Mouse (Mus musculus) cerebellum, adult 18-20 months (tissue): ENCODE results near the gene 4930469K13Rik.
"Not testable (repeated sequence)": the region's sequence is repeated elsewhere in the genome, so short reads cannot be mapped to it uniquely, and the experiment has no call there.

Source experiments
- DNase-seq, 2 experiments: peaks; one replicate each; pipeline ENCODE4 v3.0.0; 2021

4930469K13Rik gene

GRCm38 (mm10) chr11:34098422-34098821 is at the start of gene 4930469K13Rik:
4930469K13Rik (minus strand) TSS chr11:34098554.
- no peak for DNase-seq

DNA sequence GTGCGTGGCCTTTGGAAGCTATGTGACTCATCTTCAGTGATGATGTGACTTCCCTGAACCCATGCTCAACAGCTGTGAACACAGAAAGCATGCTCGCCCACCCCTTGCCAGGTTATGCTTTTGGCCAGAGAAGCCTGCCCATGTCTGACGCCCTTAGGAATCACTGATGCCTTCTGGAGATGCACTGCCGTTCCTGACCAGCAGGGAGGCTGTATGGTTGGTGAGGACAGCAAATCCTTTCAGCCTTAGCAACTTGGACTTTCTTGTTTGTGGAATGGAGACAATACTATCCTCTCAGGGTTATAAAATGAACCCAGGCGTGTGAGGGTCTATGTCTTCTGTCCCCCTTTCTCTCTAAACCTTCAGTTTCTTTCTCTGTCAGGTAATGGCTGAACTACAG is 48.6 kb upstream of the 4930469K13Rik start:
- no peak for DNase-seq

- peak; percentile 57 to 67 for DNase-seq
Measured at GRCm38 (mm10) chr11:34144421-34144820, 46.1 kb upstream of the 4930469K13Rik start.

DNA sequence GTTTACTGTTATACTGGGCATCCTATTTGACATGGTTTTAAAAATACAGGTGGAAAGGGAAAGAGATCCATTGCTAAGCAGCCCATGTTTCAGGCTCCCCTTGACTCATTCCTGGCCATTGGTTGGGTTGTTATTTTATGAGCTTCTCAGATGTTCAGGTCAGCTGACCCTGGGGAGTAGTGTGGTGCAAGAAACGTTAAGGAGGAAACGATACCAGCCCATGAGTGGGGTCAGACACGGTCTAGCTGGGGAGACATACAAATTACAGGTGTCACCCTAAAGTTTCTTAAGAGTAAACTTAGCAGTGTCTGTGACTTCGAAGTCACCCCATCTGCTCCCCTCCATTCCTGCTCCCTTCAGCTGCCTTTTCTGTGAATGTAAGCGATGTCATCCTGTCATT is 45.6 kb upstream of the 4930469K13Rik start:
- DNase-seq: no peak

DNA sequence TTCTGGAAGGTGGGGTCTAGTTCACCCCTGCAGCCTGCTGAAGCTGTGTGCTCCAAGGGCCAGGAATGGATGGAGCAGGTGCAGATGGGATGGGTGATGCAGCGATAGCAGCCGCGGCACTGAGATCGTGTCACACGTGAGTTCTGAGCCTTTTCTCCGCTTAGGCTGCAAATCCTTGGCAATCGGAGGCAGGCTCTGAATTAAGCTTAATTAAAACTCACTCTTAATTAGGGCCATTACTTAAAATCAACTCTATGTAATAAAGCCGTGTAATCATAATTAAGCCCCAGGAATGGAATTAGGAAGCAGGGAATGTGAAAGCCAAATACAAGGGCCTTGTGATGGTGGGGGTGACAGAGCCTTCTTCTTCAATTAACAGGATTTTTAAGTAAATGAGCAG is 40.9 kb upstream of the 4930469K13Rik start:
- no peak for DNase-seq

DNA sequence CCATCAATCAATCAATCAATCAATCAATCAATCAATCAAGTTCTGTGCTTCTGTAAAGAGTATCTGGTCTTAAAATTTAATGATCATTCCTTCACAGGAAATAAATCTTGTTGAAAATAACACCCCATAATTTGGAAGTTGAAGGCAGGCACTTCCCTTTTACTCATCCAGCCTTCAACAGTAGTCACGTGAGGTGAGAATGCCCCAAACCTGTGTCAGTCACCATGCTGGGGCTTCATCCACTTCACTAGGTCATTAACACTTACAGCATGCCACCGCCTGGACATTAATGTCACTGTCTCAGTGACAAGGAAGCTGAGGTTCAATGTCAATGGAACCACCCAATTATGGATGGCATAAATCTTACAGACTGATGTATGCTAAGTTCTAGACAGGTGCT is 30.1 kb upstream of the 4930469K13Rik start:
- no peak for DNase-seq

- not testable (repeated sequence) for DNase-seq
Measured at GRCm38 (mm10) chr11:34125727-34126126, 27.4 kb upstream of the 4930469K13Rik start.

- DNase-seq: no peak
Measured at GRCm38 (mm10) chr11:34124852-34125251, 26.5 kb upstream of the 4930469K13Rik start.

GRCm38 (mm10) chr11:34123147-34123546 is 24.8 kb upstream of the 4930469K13Rik start:
- DNase-seq: peak; percentile 10 to 33

DNA sequence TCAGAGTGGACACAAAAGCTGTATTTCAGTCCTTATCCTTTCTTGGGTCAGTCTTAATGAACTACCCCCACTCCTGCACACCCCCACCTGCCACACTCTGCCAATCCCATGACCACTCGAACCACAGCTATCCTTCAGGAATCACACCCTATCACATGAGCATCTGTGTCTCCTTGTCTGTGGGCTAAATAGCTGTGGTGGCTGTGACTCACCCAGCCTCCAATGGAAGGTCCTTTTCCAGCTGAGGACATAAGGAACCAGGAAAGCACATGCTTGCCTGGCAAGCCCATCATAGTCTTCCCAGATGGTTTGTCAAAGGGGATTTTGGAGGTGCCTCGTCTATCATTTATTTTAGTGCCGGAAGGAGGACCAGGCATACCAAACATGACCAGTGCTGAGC is 20.0 kb upstream of the 4930469K13Rik start:
- DNase-seq: no peak

GRCm38 (mm10) chr11:34117581-34117980 is 19.2 kb upstream of the 4930469K13Rik start:
- DNase-seq: no peak

DNA sequence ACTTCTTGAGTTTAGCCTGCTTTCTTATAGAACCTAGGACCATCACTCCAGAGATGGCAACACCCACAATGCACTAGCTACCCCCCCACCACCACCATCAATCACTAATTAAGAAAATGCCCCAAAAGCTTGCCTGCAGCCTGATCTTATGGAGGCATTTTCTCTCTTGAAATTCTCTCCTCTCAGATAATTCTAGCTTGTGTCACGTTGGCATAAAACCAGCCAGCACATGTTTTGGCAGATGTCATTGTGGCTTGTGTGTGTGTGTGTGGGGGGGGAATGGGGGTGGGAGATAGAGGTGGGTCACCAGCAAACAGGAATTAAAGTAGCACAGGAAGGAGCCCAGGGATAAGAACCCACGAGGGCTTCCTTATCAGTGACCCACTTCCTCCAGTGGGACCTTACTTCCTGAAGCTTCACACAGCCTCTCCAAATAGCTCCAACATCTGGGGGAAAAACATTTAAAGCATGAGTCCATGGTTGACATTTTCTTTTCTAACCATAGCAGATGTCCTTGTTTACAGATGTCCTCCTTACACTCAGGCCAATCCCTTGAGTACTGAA is 18.3 kb upstream of the 4930469K13Rik start:
- no peak for DNase-seq

DNA sequence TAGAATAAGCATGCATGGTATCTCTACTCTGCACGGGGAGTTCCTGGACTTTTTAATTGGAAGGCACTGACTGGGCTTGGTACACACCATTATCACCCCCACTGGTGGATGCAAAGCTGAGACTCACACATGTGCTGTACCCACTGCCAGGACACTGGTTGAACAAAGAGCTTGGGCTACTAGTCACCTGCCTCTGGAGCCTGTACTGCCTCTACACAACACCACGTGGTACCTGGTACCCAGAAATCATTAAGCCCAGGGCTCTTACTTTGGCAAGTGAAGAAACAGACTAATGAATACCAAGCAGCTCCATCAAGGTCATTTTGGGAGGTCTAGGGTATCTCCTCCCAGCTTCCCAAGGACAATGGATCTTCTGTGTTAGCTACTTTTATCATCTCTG is 15.4 kb upstream of the 4930469K13Rik start:
- DNase-seq: no peak

GRCm38 (mm10) chr11:34112781-34113380 is 14.5 kb upstream of the 4930469K13Rik start:
- DNase-seq: peak; percentile 1 to 4

- no peak for DNase-seq
Measured at GRCm38 (mm10) chr11:34111940-34112339, 13.6 kb upstream of the 4930469K13Rik start.

DNA sequence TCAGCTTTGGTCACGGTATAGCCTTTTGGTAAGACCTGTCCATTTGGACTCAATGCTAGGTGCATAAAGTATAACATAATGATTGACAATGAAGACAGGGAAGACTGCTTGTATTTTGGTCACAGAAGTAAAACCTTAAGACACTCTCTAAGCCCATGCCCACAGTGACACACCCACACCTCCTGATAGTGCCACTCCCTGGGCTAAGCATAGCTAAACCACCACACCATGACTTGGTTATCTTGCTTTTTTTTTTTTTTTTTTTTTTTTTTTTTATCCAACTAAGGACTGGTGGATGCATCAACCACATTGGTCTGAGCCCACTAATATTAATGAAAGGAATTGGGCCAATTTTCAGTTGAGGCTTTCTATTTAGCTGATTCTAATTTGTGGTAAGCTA is 10.9 kb upstream of the 4930469K13Rik start:
- no peak for DNase-seq

DNA sequence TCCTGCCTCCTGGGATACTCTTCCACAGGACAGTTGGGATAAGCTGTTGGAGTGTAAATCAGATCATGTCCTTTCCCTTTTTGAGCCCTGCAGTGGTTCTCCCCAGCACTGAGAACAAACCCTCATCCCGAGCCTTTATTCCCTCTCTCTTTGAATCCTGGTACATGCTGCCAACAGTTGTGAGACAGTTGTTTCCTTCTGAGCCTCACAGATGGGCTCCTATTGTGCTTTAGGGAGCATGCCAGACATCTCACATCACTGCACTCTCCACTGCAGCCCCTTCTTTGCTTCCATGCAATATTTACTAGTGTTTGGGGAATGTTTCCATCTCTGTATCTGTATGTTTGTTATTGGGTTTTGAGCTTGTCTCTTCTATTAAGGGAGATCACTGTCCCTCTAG is 6.6 kb upstream of the 4930469K13Rik start:
- DNase-seq: no peak

DNA sequence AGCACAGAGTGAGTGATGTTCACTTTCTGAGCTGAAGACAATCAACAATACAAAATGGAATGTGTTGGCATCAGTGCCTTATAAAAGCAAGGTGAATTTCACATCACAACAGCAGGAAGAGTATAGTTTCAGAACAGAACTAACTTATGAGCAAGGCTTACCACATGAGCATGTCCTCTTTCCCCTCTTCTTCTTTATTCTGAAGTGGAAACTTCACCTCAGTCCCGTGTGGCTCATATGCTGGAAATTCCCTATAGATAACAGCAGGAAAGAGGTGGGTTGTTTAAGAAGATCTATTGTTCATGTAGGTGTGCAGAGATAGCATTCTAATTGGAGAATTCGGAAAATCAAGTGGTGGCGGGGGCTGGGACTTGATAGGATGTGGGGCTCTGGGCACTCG is 3.5 kb upstream of the 4930469K13Rik start:
- DNase-seq: no peak

GRCm38 (mm10) chr11:34087064-34087463 is 11.3 kb downstream of the 4930469K13Rik start:
- DNase-seq: no peak

GRCm38 (mm10) chr11:34086164-34086751 is 12.1 kb downstream of the 4930469K13Rik start:
- no peak for DNase-seq

- DNase-seq: no peak
Measured at GRCm38 (mm10) chr11:34084639-34085038, 13.7 kb downstream of the 4930469K13Rik start.

DNA sequence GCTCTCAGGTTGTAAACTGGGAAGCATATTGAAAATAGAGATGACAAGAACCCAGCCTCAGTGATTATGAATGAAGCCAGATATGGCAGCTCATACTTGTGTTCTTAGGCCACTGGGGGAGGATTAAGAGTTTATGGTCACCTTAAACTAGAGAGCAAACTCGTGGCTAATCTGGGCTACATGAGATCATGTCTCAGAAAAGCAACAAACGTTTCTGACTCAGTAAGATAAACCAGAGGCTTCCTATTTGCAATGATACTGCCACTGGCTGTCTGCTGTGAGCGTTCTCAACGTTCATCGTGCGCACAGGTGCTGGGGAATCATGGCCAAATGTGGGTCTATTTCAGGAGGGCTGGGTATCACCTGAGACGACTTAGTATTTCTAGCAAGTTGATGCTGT is 14.6 kb downstream of the 4930469K13Rik start:
- no peak for DNase-seq

GRCm38 (mm10) chr11:34079542-34080464 is 18.6 kb downstream of the 4930469K13Rik start:
- DNase-seq: no peak
